Mouse (Mus musculus) heart, embryonic 13.5 days (tissue): ENCODE measurements around the gene Gnmt. TPM values are rescaled to one million over a fixed set of nuclear protein-coding genes. Genes with fewer than 3 reads are reported as not detected.

ENCODE experiments used
- ATAC-seq: fragments of 200-750 bp; cut with Nextera tagmentation; 2 replicates; pipeline ENCODE4 v1.8.0; 2017; ENCODE audit warnings: moderate TSS enrichment; ENCODE audit not compliant: insufficient number of reproducible peaks, low FRiP score, low TSS enrichment; ENCODE audit errors: extremely low read depth
- H3K27ac ChIP-seq: fragments of 300-500 bp; sonication (generic); replicated peaks from 2 replicates; pipeline ENCODE4 v1.5.1; 2015; ENCODE audit warnings: moderate library complexity, mild to moderate bottlenecking, inconsistent platforms
- H3K27me3 ChIP-seq: fragments of 300-500 bp; sonication (generic); replicated peaks from 2 replicates; pipeline ENCODE4 v1.6.1; 2015; ENCODE audit warnings: mild to moderate bottlenecking, inconsistent platforms
- H3K36me3 ChIP-seq: fragments of 300-500 bp; sonication (generic); 2 replicates; pipeline ENCODE4 v1.6.1; 2015; ENCODE audit warnings: mild to moderate bottlenecking, inconsistent platforms
- H3K4me1 ChIP-seq: fragments of 300-500 bp; sonication (generic); 2 replicates; pipeline ENCODE4 v1.6.1; 2015; ENCODE audit warnings: inconsistent platforms
- H3K4me2 ChIP-seq: fragments of 300-500 bp; sonication (generic); 2 replicates; pipeline ENCODE4 v1.6.1; 2015; ENCODE audit warnings: inconsistent platforms, mild to moderate bottlenecking, moderate library complexity
- H3K4me3 ChIP-seq: fragments of 300-500 bp; sonication (generic); 2 replicates; pipeline ENCODE4 v1.5.1; 2015; ENCODE audit warnings: moderate library complexity, mild to moderate bottlenecking, inconsistent platforms
- H3K9ac ChIP-seq: fragments of 300-500 bp; sonication (generic); 2 replicates; pipeline ENCODE4 v1.6.1; 2015; ENCODE audit warnings: inconsistent platforms, mild to moderate bottlenecking, moderate library complexity
- H3K9me3 ChIP-seq: fragments of 300-500 bp; sonication (generic); 2 replicates; pipeline ENCODE4 v1.6.1; 2016; ENCODE audit warnings: inconsistent platforms
- WGBS: fragments of 180-500 bp; shearing (Covaris S2); methylation state at CpG from one replicate; pipeline ENCODE4 v1.1.7; 2015; ENCODE audit warnings: mixed read lengths; 5-methylcytosine and 5-hydroxymethylcytosine counted together
- polyA plus RNA-seq: library from polyadenylated mRNA; unstranded; fragments of >200 nt; fragmentation: Nextera tagmentation; extraction: Ambion mirVana; gene quantifications from 2 replicates; pipeline ENCODE4 v1.2.1, GENCODE M21; 2015

The Gnmt gene
- polyA plus RNA-seq, 1 experiment from 2014 or later, result 1.5 TPM

GRCm38 (mm10) chr17:46680760-46681373, 48.1 kb downstream of the Gnmt start, which contains the start of gene Klhdc3:
Gene Klhdc3, minus strand, starts transcription at chr17:46680914.
- 0% methylated on average over 49 of the region's 49 CpGs for WGBS
- Histone ChIP-seq H3K4me1 (peaks cover 40% of the 10 kb centered on the region), H3K36me3 (peaks cover 62% of the 10 kb centered on the region), H3K27ac (peak within 1 kb of the TSS; percentile 96), H3K9ac (peak within 1 kb of the TSS; percentile 96), H3K4me3 (peak within 1 kb of the TSS; percentile 97), H3K9me3 (no peaks in the 10 kb centered on the region), H3K4me2 (peak within 1 kb of the TSS; percentile 87), H3K27me3 (no peaks in the 10 kb centered on the region)
- peak; percentile 98 for ATAC-seq

DNA sequence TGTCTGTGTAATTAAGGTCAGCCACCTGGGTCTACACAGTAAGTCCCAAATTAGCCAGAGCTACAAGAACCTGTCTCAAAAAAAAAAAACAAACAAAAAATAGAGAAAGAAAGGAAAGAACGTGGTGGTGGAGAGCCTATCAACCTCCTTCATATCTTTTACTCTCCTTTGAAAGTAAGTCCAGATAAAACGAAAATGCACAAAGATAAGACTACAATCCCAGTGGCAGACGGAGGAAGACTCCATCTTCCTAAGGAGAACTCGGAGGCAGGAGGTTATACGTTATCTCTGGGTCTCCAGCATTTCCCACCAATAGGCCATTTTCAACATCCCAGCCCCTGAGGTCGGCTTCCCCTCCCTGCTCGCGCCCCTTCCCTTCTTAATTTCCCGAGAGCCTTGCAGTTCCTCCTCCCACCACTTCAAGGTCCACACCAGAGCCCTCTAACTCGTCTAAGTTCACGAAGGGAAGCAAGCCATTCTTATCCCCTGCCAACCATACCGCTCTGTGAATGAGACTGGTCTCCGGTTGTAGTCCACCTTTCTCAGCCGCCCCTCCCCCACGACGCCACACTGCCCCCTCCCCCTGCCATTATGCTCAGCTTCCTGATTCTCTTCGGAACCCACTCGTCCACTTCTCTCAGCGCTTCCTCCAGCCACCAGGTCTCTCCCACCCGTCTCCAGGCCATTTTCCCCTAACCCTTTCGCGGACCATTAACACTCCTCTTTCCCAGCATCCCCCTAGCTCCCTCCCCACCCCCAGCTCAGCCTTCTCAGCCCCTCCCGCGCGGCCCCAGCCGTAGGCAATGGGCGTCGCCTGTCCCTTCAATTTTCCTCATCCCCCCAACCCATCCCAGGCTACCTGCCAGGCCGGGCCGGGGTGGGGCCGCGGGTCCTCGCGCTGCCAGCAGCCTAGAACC, 48.9 kb downstream of the Gnmt start:
- Histone ChIP-seq H3K27me3 (no peaks in the 10 kb centered on the region), H3K36me3 (peaks cover 62% of the 10 kb centered on the region), H3K4me1 (peaks cover 42% of the 10 kb centered on the region), H3K27ac (peak overlapping the region; percentile 96), H3K4me3 (peak overlapping the region; percentile 97), H3K9me3 (no peaks in the 10 kb centered on the region), H3K4me2 (peak overlapping the region; percentile 87), H3K9ac (peak overlapping the region; percentile 96)
- ATAC-seq, result peak; percentile 8; the same call in 1 of the 2 replicates
- WGBS, result under 1% methylated on average over 34 of the region's 34 CpGs

DNA sequence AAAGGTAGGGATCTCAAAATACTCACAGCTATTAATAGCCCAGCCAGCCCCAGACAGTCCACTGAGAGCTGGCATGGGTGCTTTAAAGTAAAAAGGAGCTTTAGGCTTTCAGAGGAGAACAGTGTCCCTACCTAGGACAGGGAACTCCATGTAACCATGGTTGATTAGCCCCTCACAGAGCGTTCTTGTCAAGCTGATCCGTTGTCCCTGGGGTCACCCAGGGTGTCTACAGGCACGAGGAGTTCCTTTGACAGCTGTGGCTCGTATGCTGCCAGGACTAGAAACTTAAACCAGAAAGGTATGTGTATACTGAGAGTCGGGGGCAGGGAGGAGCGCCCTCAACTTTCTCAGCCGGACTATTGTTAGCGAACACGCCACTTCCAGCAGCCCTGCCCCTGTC, 50.1 kb downstream of the Gnmt start:
- Histone ChIP-seq H3K36me3 (peaks cover 57% of the 10 kb centered on the region), H3K4me2 (peak overlapping the region; percentile 87), H3K4me3 (peak overlapping the region; percentile 97), H3K9me3 (no peaks in the 10 kb centered on the region), H3K4me1 (peaks cover 48% of the 10 kb centered on the region), H3K9ac (peak overlapping the region; percentile 96), H3K27me3 (no peaks in the 10 kb centered on the region), H3K27ac (peak overlapping the region; percentile 96)
- 21% methylated on average over 9 of the region's 9 CpGs for WGBS
- no peak for ATAC-seq

DNA sequence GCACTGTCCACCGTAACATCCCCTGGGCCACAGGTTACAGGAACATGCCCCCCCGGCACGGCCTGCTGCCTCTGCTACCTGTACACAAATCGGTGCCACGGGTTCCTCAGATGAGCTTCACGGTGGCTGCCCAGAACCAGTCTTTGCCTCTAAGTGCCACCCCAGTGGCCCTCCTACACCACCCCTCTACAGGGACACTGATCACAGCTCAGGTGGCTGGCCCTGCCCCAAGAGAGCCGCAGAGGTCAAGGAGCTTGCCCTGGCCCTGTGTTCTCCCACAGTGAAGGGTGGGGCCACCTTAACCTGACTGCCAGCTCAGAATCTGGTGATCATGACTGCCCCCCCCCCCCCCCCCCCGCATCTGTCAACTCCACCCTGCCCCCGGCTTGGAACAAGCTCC, 50.6 kb downstream of the Gnmt start, which contains the start of gene Mea1:
TSS of gene Mea1 (plus strand) at position 378 of the 400 bp plus-strand sequence.
- H3K27ac ChIP-seq, result peak within 1 kb of the TSS; percentile 96
- H3K27me3 ChIP-seq, result no peaks in the 10 kb centered on the region
- H3K4me3 ChIP-seq, result peak within 1 kb of the TSS; percentile 97

More for the DNA sequence above, 50.6 kb downstream of the Gnmt start, which contains the start of gene Mea1:
- Histone ChIP-seq H3K9ac (peak within 1 kb of the TSS; percentile 96), H3K36me3 (peaks cover 52% of the 10 kb centered on the region), H3K4me1 (peaks cover 46% of the 10 kb centered on the region), H3K9me3 (no peaks in the 10 kb centered on the region), H3K4me2 (peak within 1 kb of the TSS; percentile 87)
- ATAC-seq, result no peak
- WGBS, result 68% methylated on average over 9 of the region's 9 CpGs

Other genes with a start within 250 kb of the Gnmt start
- gene Ttbk1, start 241.5 kb downstream of the Gnmt start, polyA plus RNA-seq, result 0.10 and 0.12 TPM in 2 replicates
- 24.7 and 32.5 TPM in 2 replicates for gene Dnph1, start 232.5 kb downstream of the Gnmt start, polyA plus RNA-seq
- gene Cul9, start 182.8 kb downstream of the Gnmt start, polyA plus RNA-seq, result 4.5 and 5.0 TPM in 2 replicates
- 11.6 and 13.1 TPM in 2 replicates for gene Srf, start 173.0 kb downstream of the Gnmt start, polyA plus RNA-seq
- gene Ptk7, start 99.7 kb downstream of the Gnmt start, polyA plus RNA-seq, result 49.3 and 52.6 TPM in 2 replicates
- gene Klc4, start 83.1 kb downstream of the Gnmt start, polyA plus RNA-seq, result 18.6 and 20.5 TPM in 2 replicates
- gene Mrpl2, start 82.9 kb downstream of the Gnmt start, polyA plus RNA-seq, result 98.0 and 111 TPM in 2 replicates
- 41.1 and 41.4 TPM in 2 replicates for gene Cul7, start 78.8 kb downstream of the Gnmt start, polyA plus RNA-seq
- 37.6 and 40.3 TPM in 2 replicates for gene Rrp36, start 54.8 kb downstream of the Gnmt start, polyA plus RNA-seq
- 122 and 142 TPM in 2 replicates for gene Mea1, start 50.4 kb downstream of the Gnmt start, polyA plus RNA-seq
- gene Klhdc3, start 48.3 kb downstream of the Gnmt start, polyA plus RNA-seq, result 136 and 148 TPM in 2 replicates
- gene Ppp2r5d, start 24.1 kb downstream of the Gnmt start, polyA plus RNA-seq, result 54.9 and 57.7 TPM in 2 replicates
- 11.6 and 12.2 TPM in 2 replicates for gene Pex6, start 17.7 kb downstream of the Gnmt start, polyA plus RNA-seq
- 47.7 and 52.8 TPM in 2 replicates for gene Cnpy3, start 23.0 kb upstream of the Gnmt start, polyA plus RNA-seq
- gene Ptcra, start 34.5 kb upstream of the Gnmt start, polyA plus RNA-seq, result 0.23 and 0.44 TPM in 2 replicates
- 48.8 and 56.9 TPM in 2 replicates for gene 2310039H08Rik, start 43.5 kb upstream of the Gnmt start, polyA plus RNA-seq
- 85.1 and 101 TPM in 2 replicates for gene Rpl7l1, start 53.5 kb upstream of the Gnmt start, polyA plus RNA-seq
- gene Bicral, start 129.3 kb upstream of the Gnmt start, polyA plus RNA-seq, result 3.0 and 3.4 TPM in 2 replicates
- gene Tbcc, start 161.5 kb upstream of the Gnmt start, polyA plus RNA-seq, result 39.3 and 39.8 TPM in 2 replicates
- not detected in 2 replicates for gene Prph2, start 181.3 kb upstream of the Gnmt start, polyA plus RNA-seq